Mouse (Mus musculus) spleen, postnatal 14 days (tissue): ENCODE measurements around the gene Dlx6.

Experiments used
- DNase-seq, 2 experiments: peaks; one replicate each; pipeline ENCODE4 v3.0.0; 2021 to 2022; ENCODE audit warnings: low spot score in 2 of 2

Gene Dlx6

GRCm38 (mm10) chr6:6863160-6863870 lies at the start of gene Dlx6:
Gene Dlx6 (plus strand): TSS chr6:6863334.
- no peak for DNase-seq

GRCm38 (mm10) chr6:6816821-6817220 lies 46.3 kb upstream of the Dlx6 start:
- DNase-seq = no peak

DNA sequence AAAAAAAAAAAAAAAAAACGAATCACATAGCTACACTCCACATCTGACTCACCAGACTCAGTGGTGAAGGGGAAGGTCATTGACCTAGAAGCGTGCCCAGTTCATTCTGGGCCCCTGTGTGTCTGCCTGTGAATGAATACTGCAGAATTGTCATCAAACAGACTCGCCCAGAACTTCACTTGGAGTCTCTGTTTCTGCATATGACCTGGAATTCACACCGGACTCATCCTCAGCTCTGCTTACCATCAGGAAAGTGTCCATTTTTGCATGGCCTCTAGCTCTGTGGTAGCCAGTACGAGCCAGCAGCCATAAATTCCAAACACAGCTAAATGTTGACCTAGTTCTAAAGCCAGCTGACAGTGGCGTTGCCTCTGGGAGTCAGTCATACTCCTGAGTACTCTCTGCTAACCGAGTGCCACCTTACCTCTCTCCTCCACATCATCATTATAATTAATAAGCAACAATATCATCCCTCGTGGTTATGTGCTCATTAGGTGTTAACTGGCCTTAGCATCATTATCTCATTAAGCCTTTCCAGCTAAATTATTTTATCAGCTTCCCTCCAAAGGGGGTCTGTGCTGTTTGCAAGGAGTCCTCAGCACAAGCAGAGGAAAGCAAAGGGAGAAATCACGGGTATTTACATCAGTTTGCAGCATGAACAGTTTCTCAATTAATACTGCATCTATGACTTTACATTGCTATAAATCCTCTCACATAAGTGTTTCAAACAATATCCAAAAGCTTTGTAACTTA lies 44.9 kb upstream of the Dlx6 start:
- DNase-seq = no peak

GRCm38 (mm10) chr6:6819134-6819533 lies 44.0 kb upstream of the Dlx6 start:
- DNase-seq = no peak

DNA sequence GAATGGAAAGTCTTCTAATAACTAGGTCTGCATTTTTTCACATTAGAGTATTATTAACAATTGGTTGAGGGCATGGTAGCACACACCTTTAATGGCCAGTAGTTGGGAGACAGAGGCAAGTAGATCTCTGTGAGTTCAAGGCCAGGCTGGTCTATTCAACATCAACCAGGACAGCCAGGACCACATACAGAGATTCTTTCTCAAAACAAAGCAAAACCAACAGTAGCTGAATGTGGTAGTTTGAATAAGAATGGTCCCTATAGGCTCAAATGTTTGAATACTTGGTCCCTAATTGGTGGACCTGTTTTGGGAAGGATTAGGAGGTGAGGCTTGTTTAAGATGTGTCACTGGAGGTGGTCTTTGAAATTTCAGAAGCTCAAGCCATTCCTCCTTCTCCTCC lies 37.8 kb upstream of the Dlx6 start:
- DNase-seq = no peak

DNA sequence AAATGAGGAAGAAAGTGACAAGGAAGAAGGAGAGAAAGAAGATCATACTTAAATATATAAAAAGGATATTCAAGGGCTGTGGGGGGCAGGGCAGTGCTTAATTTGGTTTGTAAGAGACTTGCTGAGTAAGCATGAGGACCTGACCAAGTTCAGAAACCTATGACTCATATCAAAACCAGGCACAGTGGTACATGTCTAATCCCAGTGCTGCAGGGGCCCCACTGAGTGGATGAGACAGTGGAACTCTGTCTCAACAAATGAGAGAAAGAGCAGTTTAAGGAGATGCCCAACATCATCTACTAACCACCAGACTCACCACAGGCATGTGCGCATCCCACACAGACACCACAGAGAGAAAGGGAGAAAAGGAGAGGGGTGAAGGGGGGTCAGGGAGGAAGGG lies 36.3 kb upstream of the Dlx6 start:
- DNase-seq = no peak

DNA sequence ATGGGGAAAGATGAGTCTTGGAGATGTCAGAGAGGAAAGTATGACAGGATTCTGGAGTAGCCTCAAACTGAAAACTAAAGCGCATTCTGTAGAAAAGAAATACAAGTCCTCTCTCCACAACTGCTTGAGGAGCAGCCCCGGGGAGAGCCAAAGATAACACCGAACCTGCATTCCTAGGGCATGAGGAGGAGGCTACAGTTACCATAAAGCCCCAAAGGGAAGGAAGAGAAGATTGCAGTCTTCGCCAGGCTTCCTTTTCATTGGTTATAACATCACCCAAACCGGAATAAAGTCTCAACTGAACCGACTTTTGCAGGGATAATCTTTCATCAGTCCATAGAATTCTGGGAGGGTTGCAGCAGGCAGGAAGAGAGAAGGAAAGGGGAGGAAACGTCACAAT lies 32.7 kb upstream of the Dlx6 start:
- DNase-seq = no peak

GRCm38 (mm10) chr6:6833301-6833700 lies 29.8 kb upstream of the Dlx6 start:
- DNase-seq = no peak

GRCm38 (mm10) chr6:6848541-6848940 lies 14.6 kb upstream of the Dlx6 start:
- no peak for DNase-seq

- DNase-seq = no peak
These were observed 13.4 kb upstream of the Dlx6 start for GRCm38 (mm10) chr6:6849744-6850143.

GRCm38 (mm10) chr6:6850324-6851060 lies 12.6 kb upstream of the Dlx6 start:
- no peak for DNase-seq

GRCm38 (mm10) chr6:6851166-6851565 lies 12.0 kb upstream of the Dlx6 start:
- DNase-seq = no peak

- DNase-seq = no peak
These were observed 10.2 kb upstream of the Dlx6 start for GRCm38 (mm10) chr6:6852944-6853343.

GRCm38 (mm10) chr6:6854176-6854575 lies 9.0 kb upstream of the Dlx6 start:
- no peak for DNase-seq

DNA sequence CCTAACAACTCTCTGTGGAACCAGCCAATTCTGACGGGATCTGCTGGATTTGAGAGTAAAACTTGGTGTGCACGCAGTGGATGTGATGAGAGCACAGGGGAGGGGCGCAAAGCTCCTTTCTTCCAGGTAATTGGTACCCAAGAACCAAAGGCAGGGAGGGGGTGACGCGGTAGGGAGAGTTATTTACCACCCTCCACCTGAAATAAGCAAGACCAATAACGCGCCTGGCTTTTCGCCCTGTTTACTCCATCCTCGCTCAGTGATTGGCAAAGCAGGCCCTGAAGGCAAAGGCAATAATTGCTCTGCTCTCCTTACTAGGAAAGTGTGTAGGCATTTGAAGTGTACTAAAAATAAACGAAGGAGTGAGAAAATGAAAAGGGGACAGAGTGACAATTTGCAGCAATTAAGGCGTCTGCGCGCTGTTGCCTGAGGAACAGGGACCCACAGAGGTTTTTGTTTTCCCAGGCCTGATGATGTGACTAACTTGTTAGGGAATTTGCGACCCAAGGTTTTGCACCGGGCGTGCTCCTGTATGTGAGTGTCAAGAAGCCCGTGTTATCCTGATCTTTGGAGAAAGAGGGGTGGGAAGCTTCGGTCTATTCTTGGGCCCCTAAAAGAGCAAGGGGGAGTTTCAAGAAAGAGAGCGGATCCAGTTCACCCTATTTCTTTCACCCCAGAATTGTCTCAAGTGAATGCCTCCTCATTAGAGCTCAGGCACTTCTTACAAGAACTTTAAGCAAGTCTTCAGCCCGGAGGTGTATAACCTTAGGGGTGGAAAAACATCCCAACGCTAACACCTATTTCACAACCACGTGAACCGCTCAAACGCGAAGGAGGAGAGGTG lies 8.0 kb upstream of the Dlx6 start:
- DNase-seq = no peak

- no peak for DNase-seq
These were observed 7.4 kb upstream of the Dlx6 start for GRCm38 (mm10) chr6:6855746-6856185.

DNA sequence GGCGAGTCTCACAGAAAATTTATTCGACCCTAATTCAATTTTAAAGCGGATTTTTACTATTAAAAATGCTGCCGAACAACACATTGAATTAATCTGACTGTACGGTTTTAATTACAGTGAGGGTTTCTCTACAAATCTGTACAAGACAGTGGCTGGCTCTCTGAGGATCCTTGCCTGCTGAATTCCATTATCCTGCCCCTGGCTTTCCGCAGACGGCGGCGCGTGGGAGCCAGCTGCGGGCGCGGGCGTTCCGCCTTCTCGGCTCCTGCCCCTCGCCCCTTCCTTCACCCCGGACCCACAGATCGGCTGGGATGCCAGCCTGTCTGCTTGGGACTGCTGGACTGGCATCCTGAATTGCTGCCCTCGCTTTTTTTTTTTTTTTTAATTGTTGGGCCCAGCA lies 6.8 kb upstream of the Dlx6 start:
- DNase-seq = no peak

DNA sequence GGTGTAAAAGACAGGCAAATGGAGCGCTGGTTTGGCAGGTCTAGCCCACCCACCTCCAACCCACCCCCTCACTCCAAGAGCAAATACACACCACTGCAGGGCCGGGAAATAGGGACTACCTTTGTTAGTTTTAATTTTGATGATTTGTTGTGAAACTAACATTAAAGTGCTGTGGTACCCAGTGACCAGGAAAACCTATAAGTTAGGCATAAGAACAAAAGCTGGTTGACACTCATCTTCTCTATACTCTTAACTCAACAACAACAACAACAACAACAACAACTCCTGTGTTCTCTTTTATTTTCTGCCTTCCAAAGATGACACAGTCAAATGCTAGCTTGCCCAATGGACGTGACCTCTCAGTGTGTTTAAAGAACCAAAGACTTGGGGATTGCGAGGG lies 6.3 kb upstream of the Dlx6 start:
- DNase-seq = no peak

DNA sequence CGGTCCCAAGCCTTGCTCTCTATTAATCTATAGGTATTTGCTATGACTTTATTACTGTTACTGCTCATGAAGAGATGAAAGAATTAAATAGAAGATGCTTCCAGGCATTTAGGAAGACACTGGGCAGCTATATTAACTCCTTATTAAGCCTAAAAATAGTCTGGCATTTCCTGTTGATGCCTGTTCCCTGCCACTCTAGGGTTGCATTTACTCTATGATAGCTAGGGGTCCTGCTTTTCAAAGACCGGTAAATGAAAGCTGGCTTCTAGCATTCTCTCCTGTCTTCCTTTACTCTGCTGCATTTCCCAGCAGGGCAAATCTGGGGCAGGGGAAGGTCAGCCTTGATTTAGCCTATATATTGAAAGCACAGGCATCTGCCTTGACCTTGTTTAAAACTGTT lies 5.4 kb upstream of the Dlx6 start:
- no peak for DNase-seq

- no peak for DNase-seq
These were observed 4.6 kb upstream of the Dlx6 start for GRCm38 (mm10) chr6:6858571-6858970.

DNA sequence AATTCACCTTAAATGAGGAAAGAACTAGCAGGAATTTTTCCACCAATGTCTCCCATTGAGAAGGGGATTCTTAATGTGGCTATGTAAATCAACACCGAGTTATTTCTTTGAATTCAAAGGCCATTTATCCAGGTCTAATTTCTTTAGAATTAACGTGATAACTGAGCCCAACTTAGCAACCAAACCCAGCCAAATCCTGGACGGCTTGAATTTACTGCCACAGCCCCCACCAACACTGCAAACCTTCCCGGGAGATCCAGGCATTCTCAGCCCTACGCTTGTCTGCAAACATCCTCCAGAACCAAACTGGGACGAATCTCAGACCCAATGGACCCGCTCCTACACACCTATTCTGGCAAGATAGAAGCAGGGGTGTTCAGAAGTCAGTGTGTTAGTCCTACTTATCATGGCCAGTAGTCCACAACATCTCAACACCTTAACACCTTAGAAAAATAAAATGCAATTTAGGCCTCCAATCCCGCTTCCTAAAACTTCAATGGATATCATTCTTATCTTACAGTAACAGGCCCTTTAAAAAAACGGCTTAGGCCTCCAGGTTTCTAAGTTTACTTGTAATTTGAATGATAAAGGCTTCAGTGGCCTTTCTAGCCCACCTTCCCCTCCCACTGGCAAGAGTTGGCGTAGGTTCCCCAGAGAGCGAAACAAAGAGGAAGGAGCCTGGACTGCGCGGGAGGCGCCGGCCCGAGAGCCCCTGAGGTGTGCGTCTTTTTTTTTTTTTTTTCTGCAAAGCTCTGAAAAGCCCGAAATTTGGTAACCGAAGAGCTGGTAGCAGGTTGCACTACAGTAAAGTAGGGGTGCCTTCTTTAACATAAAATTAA lies 3.8 kb upstream of the Dlx6 start:
- no peak for DNase-seq
